Comparison of ENCODE assay signal across 8 mouse cellular contexts in genomic region chr3:100682281-100682680, GRCm38 (mm10). TPM values are rescaled to one million over a fixed set of nuclear protein-coding genes. Genes with fewer than 3 reads are reported as not detected.
DNase-seq lines count a peak whose midpoint lies in the region; ATAC-seq lines count a peak whose summit lies in the region.

No protein-coding gene starts in this region.

- 35% methylated on average over 4 of the region's 4 CpGs for WGBS in kidney, embryonic 15.5 days
- 65% methylated on average over 4 of the region's 4 CpGs for WGBS in embryonic facial prominence, embryonic 11.5 days
- 32% methylated on average over 4 of the region's 4 CpGs for WGBS in intestine, embryonic 14.5 days
- WGBS in midbrain, embryonic 16.5 days: 40% methylated on average over 4 of the region's 4 CpGs

- H3K4me3 ChIP-seq in kidney, embryonic 15.5 days (replicated peaks): peak overlapping the region; percentile 38
- H3K4me3 ChIP-seq in embryonic facial prominence, embryonic 11.5 days (ENCODE audit: low read depth, low read length): no peak overlapping the region
- peak overlapping the region; percentile 97 for H3K4me3 ChIP-seq in intestine, embryonic 14.5 days (ENCODE audit: low read depth, low read length)
- H3K4me3 ChIP-seq in midbrain, embryonic 16.5 days (ENCODE audit: low read depth, low read length): peak overlapping the region; percentile 29

- no peaks in the 10 kb centered on the region for H3K9me3 ChIP-seq in kidney, embryonic 15.5 days (replicated peaks)
- no peaks in the 10 kb centered on the region for H3K9me3 ChIP-seq in embryonic facial prominence, embryonic 11.5 days (replicated peaks; ENCODE audit: control insufficient read depth, low read length)
- no peaks in the 10 kb centered on the region for H3K9me3 ChIP-seq in intestine, embryonic 14.5 days (ENCODE audit: control insufficient read depth, low read length)
- no peaks in the 10 kb centered on the region for H3K9me3 ChIP-seq in midbrain, embryonic 16.5 days (replicated peaks; ENCODE audit: control insufficient read depth, low read length, poor library complexity, severe bottlenecking)

- DNase-seq in kidney, postnatal 36 days: no peak
- DNase-seq in embryonic facial prominence, embryonic 11.5 days (ENCODE audit: low spot score): no peak
- DNase-seq in intestine, embryonic 14.5 days (ENCODE audit: low spot score): no peak
- DNase-seq in adrenal gland, postnatal 10 days: no peak
- DNase-seq in cerebellum, adult 18-20 months: no peak

- no peaks in the 10 kb centered on the region for H3K36me3 ChIP-seq in kidney, embryonic 15.5 days
- no peaks in the 10 kb centered on the region for H3K36me3 ChIP-seq in embryonic facial prominence, embryonic 11.5 days (replicated peaks; ENCODE audit: control insufficient read depth, insufficient read depth, low read depth, low read length)
- no peaks in the 10 kb centered on the region for H3K36me3 ChIP-seq in intestine, embryonic 14.5 days (ENCODE audit: control insufficient read depth, insufficient read depth, low read length)
- H3K36me3 ChIP-seq in midbrain, embryonic 16.5 days (ENCODE audit: control insufficient read depth, insufficient read depth, low read length): no peaks in the 10 kb centered on the region

- no peak for ATAC-seq in kidney, embryonic 15.5 days (replicated peaks; ENCODE audit: low FRiP score)
- no peak for ATAC-seq in embryonic facial prominence, embryonic 11.5 days (replicated peaks; ENCODE audit: insufficient number of reproducible peaks, low FRiP score, low TSS enrichment, low read depth)
- ATAC-seq in intestine, embryonic 14.5 days (replicated peaks; ENCODE audit: low FRiP score, low TSS enrichment, low read depth): no peak
- ATAC-seq in midbrain, embryonic 16.5 days: no peak
- no peak for ATAC-seq in cerebellum, adult (ENCODE audit: insufficient number of reproducible peaks, low FRiP score, low TSS enrichment)

- H3K4me2 ChIP-seq in kidney, embryonic 15.5 days: peak overlapping the region; percentile 75
- H3K4me2 ChIP-seq in embryonic facial prominence, embryonic 11.5 days (ENCODE audit: low read depth, low read length): peak overlapping the region; percentile 19; the same call in 1 of the 2 replicates
- peak overlapping the region; percentile 73 for H3K4me2 ChIP-seq in intestine, embryonic 14.5 days (ENCODE audit: low read length)
- H3K4me2 ChIP-seq in midbrain, embryonic 16.5 days (ENCODE audit: low read length): peak overlapping the region; percentile 82

- peaks cover 29% of the 10 kb centered on the region for H3K4me1 ChIP-seq in kidney, embryonic 15.5 days
- H3K4me1 ChIP-seq in embryonic facial prominence, embryonic 11.5 days (ENCODE audit: control insufficient read depth, insufficient read depth, low read length): no peaks in the 10 kb centered on the region
- H3K4me1 ChIP-seq in intestine, embryonic 14.5 days (replicated peaks; ENCODE audit: control insufficient read depth, insufficient read depth, low read length): peaks cover 26% of the 10 kb centered on the region
- H3K4me1 ChIP-seq in midbrain, embryonic 16.5 days (ENCODE audit: control insufficient read depth, insufficient read depth, low read length): peaks cover 27% of the 10 kb centered on the region

- H3K27ac ChIP-seq in kidney, embryonic 15.5 days: no peak overlapping the region
- H3K27ac ChIP-seq in embryonic facial prominence, embryonic 11.5 days (replicated peaks; ENCODE audit: low read depth, low read length): no peak overlapping the region
- no peak overlapping the region for H3K27ac ChIP-seq in intestine, embryonic 14.5 days (ENCODE audit: low read depth)
- no peak overlapping the region for H3K27ac ChIP-seq in midbrain, embryonic 16.5 days (ENCODE audit: low read length)

- H3K27me3 ChIP-seq in kidney, embryonic 15.5 days: no peaks in the 10 kb centered on the region
- no peaks in the 10 kb centered on the region for H3K27me3 ChIP-seq in embryonic facial prominence, embryonic 11.5 days (ENCODE audit: control insufficient read depth, insufficient read depth, low read length)
- H3K27me3 ChIP-seq in intestine, embryonic 14.5 days (replicated peaks; ENCODE audit: control insufficient read depth, insufficient read depth, low read length): no peaks in the 10 kb centered on the region
- no peaks in the 10 kb centered on the region for H3K27me3 ChIP-seq in midbrain, embryonic 16.5 days (ENCODE audit: control insufficient read depth, insufficient read depth, low read depth, low read length)

- no peak overlapping the region for H3K9ac ChIP-seq in kidney, embryonic 15.5 days
- no peak overlapping the region for H3K9ac ChIP-seq in embryonic facial prominence, embryonic 11.5 days (replicated peaks; ENCODE audit: low read length)
- no peak overlapping the region for H3K9ac ChIP-seq in intestine, embryonic 14.5 days (ENCODE audit: low read length)
- no peak overlapping the region for H3K9ac ChIP-seq in midbrain, embryonic 16.5 days (ENCODE audit: low read depth, low read length)

RNA-seq across cellular contexts. Expression of gene Man1a2, which starts 3.0 kb away (rescaled TPM):
- polyA plus RNA-seq in kidney, embryonic 15.5 days (2015; fragmentation: Nextera tagmentation; extraction: Ambion mirVana): 67.2 and 75.3 TPM in 2 replicates
- 61.3 and 66.0 TPM in 2 replicates for polyA plus RNA-seq in embryonic facial prominence, embryonic 11.5 days (2014; fragmentation: Nextera tagmentation; extraction: Ambion mirVana)
- polyA plus RNA-seq in intestine, embryonic 14.5 days (2014; fragmentation: Nextera tagmentation; extraction: Ambion mirVana): 79.1 and 97.2 TPM in 2 replicates
- 30.7 and 32.7 TPM in 2 replicates for polyA plus RNA-seq in midbrain, embryonic 16.5 days (2015; fragmentation: Nextera tagmentation; extraction: Ambion mirVana)
- 10 to 100 TPM; 78.8 to 86.7 TPM for total RNA-seq in adrenal gland, postnatal 10 days (2021)

Comparison
In these comparisons a context has a peak if more than half of its experiments do, and no peak if none do; other contexts are left out.
1. H3K4me2 ChIP-seq: peak in every context shown above with its lines; median percentile 82 in midbrain, embryonic 16.5 days; 75 in kidney, embryonic 15.5 days; 73 in intestine, embryonic 14.5 days; 19 in embryonic facial prominence, embryonic 11.5 days.